Mouse (Mus musculus) gastrocnemius, adult 2 months (tissue): ENCODE measurements around the gene Mtmr10. TPM values are rescaled to one million over a fixed set of nuclear protein-coding genes. Genes with fewer than 3 reads are reported as not detected.

Experiments used
- DNase-seq: peaks from one replicate; pipeline ENCODE4 v3.0.0; 2022
- H3K27ac ChIP-seq: fragments of 200-600 bp; 2 replicates; pipeline ENCODE4 v1.8.1; 2022; ENCODE audit warnings: mild to moderate bottlenecking
- H3K4me3 ChIP-seq: fragments of 200-600 bp; 2 replicates; pipeline ENCODE4 v1.8.1; 2022; ENCODE audit warnings: mild to moderate bottlenecking, moderate library complexity
- CTCF ChIP-seq: fragments of 200-600 bp; IDR thresholded peaks from 2 replicates; pipeline ENCODE4 v1.8.1; 2022; ENCODE audit warnings: antibody characterized with exemption, mild to moderate bottlenecking, moderate library complexity
- intact Hi-C: fragments of 180-260 bp; cut with DNase I; formaldehyde crosslinking; loops from one replicate; pipeline ENCODE4 v1.15.1; 2025
- total RNA-seq, 2 experiments: library from RNA; stranded (reverse); gene quantifications; 2 replicates each; pipeline ENCODE4 v1.2.3; 2021

Gene Mtmr10
- total RNA-seq, 2 experiments from 2014 or later, result 19.6 to 28.7 TPM

DNA sequence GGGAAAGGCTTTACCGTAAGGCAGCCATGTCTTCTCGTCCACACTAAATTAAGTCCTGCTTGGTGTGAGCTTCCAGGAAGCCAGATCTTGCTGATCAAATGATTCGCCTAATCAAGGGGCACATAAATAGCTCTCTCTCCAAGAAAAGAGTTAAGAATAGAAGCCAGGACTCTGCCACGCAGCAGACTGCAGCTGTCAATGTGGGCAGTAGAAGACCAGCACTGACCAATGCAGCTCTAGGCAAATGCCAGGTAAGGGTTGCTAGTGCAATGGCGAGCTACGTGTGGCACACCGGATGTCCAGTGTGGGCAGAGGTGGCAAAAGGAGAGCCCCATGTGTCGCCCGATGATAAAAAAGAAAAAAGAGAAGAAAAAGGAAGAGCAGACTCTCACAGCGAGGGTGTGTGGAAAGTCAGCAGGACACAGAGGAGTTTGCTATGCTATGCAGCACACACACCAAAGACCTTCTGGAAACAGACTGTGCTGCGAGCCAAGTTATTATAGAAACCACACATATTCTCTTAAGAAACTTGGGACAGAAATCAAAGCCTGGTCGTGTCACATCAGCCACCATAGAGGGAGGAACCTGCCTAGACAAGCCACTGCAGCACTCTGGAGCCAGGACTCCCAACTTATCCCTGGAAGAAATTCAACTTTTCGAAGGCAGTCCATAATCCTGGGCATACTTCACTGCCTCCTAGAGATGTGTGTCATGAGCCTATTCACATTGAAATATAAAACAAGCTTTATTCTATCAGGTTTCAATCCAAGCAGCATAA, 21.8 kb upstream of the Mtmr10 start:
- no peak for TF ChIP-seq CTCF
- intact Hi-C loops, result no loop called here

GRCm38 (mm10) chr7:64266587-64266986, 20.9 kb upstream of the Mtmr10 start:
- TF ChIP-seq CTCF, result no peak
- no peak overlapping the region for H3K4me3 ChIP-seq
- H3K27ac ChIP-seq, result no peak overlapping the region; the same call in 1 of the 2 replicates
- no peak for DNase-seq
- intact Hi-C loops, result no loop called here

More for the DNA sequence above, 21.8 kb upstream of the Mtmr10 start:
- Histone ChIP-seq H3K4me3 (peak overlapping the region; percentile 47), H3K27ac (peak overlapping the region; percentile 87)
- peak; percentile 54 for DNase-seq

GRCm38 (mm10) chr7:64271926-64272325, 15.5 kb upstream of the Mtmr10 start:
- H3K27ac ChIP-seq, result no peak overlapping the region
- TF ChIP-seq CTCF, result no peak
- H3K4me3 ChIP-seq, result no peak overlapping the region
- intact Hi-C loops, result no loop called here
- DNase-seq, result no peak

DNA sequence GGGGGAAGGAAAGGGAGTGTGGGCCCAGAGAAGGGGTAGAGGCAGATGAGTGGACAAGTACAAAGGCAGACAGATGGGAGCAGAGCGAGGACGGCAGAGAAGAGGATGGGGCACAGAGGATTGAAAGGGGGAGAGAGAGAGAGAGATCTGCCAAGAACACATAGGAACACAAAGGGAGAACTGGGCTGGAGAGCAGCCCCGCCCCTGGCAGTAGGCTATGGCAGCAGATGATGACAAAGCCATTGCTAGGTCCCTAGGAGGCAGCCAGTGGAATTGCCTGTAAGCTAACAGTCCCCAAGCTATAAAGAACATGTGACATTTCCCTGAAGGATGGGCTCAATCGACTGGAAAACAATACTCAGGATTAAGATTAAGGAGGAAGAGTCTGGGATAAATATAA, 11.9 kb upstream of the Mtmr10 start:
- no peak for DNase-seq
- no peak for TF ChIP-seq CTCF
- intact Hi-C loops, result no loop called here
- H3K27ac ChIP-seq, result no peak overlapping the region
- no peak overlapping the region for H3K4me3 ChIP-seq

DNA sequence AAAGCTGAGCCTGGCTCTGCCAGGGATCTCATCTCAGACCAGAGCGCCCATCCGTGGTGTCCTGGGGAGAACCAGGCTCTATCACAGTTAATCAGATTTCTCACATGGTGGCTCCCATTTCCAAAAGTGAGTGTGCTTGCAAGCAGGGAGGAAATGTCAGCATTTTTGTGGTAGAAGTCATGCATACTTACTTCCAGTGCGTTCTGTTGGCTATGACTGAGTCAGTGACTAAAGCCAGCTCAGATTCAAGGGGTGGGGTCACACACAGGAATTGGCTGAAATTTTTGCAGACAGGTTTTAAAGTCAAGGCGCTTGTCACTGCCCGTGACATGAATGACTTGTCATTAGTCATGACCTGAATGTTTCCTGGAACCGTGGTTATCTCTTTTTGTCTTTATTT, 10.5 kb upstream of the Mtmr10 start:
- Histone ChIP-seq H3K4me3 (no peak overlapping the region), H3K27ac (peak overlapping the region; percentile 72)
- peak; percentile 3; the same call in 1 of the 2 replicates for TF ChIP-seq CTCF
- peak; percentile 62 for DNase-seq
- intact Hi-C loops, result no loop called here

GRCm38 (mm10) chr7:64278526-64278925, 8.9 kb upstream of the Mtmr10 start:
- no peak overlapping the region for H3K27ac ChIP-seq
- no peak for DNase-seq
- intact Hi-C loops, result no loop called here
- H3K4me3 ChIP-seq, result no peak overlapping the region
- no peak for TF ChIP-seq CTCF

DNA sequence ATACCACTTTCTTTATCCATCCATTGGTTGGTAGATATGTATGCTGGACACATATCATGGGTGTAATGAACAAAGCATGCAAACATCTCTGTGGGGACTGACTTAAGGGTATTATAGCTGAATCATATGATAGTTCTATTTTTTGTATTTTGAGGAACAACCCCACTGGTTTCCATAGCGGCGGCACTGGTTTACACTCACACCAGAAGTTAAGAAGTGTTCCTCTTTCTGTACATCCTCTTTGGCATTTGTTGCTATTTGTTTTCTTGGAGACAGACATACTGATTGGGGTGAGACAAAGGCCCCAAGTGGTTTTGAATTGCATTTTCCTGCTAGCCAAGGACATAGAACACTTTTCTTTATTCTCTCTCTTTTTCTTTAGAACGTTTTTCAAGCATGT, 7.9 kb upstream of the Mtmr10 start:
- TF ChIP-seq CTCF, result no peak
- intact Hi-C loops, result no loop called here
- no peak for DNase-seq
- no peak overlapping the region for H3K27ac ChIP-seq
- H3K4me3 ChIP-seq, result no peak overlapping the region

GRCm38 (mm10) chr7:64286566-64286965, 887 bp upstream of the Mtmr10 start:
- intact Hi-C loops, result loop anchor here (2.0 to 5.0 kb wide), 4 partner anchors 41 to 349 kb away; partner anchors contain the start of gene Klf13
- no peak for DNase-seq
- Histone ChIP-seq H3K27ac (no peak overlapping the region), H3K4me3 (peak overlapping the region; percentile 99)
- TF ChIP-seq CTCF, result no peak

GRCm38 (mm10) chr7:64289416-64289815, 2.0 kb downstream of the Mtmr10 start:
- peak overlapping the region; percentile 40 for H3K27ac ChIP-seq
- H3K4me3 ChIP-seq, result peak overlapping the region; percentile 99
- TF ChIP-seq CTCF, result no peak
- intact Hi-C loops, result loop anchor here (5.0 kb wide), 3 partner anchors 38 to 352 kb away; partner anchors contain the start of gene Klf13
- no peak for DNase-seq

DNA sequence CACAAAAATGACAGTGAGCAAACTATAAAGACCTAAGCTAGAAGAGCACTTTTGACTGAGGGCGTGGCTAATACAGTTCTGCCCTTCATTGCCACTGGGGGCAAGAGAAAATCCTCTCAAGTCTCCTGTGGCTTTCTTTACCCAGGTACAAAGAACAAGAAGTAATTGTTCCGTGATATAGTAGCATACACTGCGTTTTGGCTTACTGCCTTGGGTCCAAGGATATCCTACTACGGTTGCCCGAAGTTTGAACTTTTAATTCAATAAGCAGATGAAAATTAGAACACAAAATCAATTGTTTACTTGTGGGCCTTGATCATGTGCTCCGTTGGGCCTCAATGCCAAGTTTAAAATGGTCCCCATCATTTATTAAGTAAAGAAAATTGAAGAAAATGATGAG, 3.0 kb downstream of the Mtmr10 start:
- no peak for TF ChIP-seq CTCF
- intact Hi-C loops, result no loop called here
- peak overlapping the region; percentile 71 for H3K27ac ChIP-seq
- DNase-seq, result no peak
- H3K4me3 ChIP-seq, result peak overlapping the region; percentile 99

GRCm38 (mm10) chr7:64291722-64292121, 4.3 kb downstream of the Mtmr10 start:
- intact Hi-C loops, result no loop called here
- DNase-seq, result no peak
- Histone ChIP-seq H3K4me3 (no peak overlapping the region), H3K27ac (0 out of 2 replicates have a peak overlapping the region, but pooled peaks have one; percentile 31)
- TF ChIP-seq CTCF, result no peak

- TF ChIP-seq CTCF, result no peak
- H3K27ac ChIP-seq, result no peak overlapping the region
- DNase-seq, result no peak
- intact Hi-C loops, result no loop called here
- H3K4me3 ChIP-seq, result no peak overlapping the region
These were observed 9.0 kb downstream of the Mtmr10 start for GRCm38 (mm10) chr7:64296286-64297010.

- no peak overlapping the region for H3K4me3 ChIP-seq
These were observed 22.8 kb downstream of the Mtmr10 start for GRCm38 (mm10) chr7:64310241-64310640.

More at GRCm38 (mm10) chr7:64310241-64310640, 22.8 kb downstream of the Mtmr10 start:
- intact Hi-C loops, result loop anchor here (5.0 kb wide), 1 partner anchor 72 kb away; no protein-coding TSS in a partner anchor
- TF ChIP-seq CTCF, result no peak
- no peak overlapping the region for H3K27ac ChIP-seq
- DNase-seq, result no peak
